Mouse (Mus musculus): ENCODE measurements around the gene Gm20696.

Gm20696 gene

GRCm38 (mm10) chr6:99260941-99261736, 405.5 kb downstream of the Gm20696 start:
- DNase-seq (ENCODE audit: extremely low spot score), result no peak

- no peak for DNase-seq (ENCODE audit: extremely low spot score)
Measured at GRCm38 (mm10) chr6:99258346-99258745, 408.3 kb downstream of the Gm20696 start.

- no peak for DNase-seq (ENCODE audit: extremely low spot score)
Measured at GRCm38 (mm10) chr6:99257676-99258075, 408.9 kb downstream of the Gm20696 start.

- no peak for DNase-seq (ENCODE audit: extremely low spot score)
Measured at GRCm38 (mm10) chr6:99253331-99253730, 413.3 kb downstream of the Gm20696 start.

GRCm38 (mm10) chr6:99252816-99253215, 413.8 kb downstream of the Gm20696 start:
- no peak for DNase-seq (ENCODE audit: extremely low spot score)

- no peak for DNase-seq (ENCODE audit: extremely low spot score)
Measured at GRCm38 (mm10) chr6:99251924-99252323, 414.7 kb downstream of the Gm20696 start.

- no peak for DNase-seq (ENCODE audit: extremely low spot score)
Measured at GRCm38 (mm10) chr6:99251222-99251621, 415.4 kb downstream of the Gm20696 start.

GRCm38 (mm10) chr6:99249496-99250030, 417.0 kb downstream of the Gm20696 start:
- no peak for DNase-seq (ENCODE audit: extremely low spot score)

GRCm38 (mm10) chr6:99248396-99248795, 418.2 kb downstream of the Gm20696 start:
- DNase-seq (ENCODE audit: extremely low spot score), result no peak

GRCm38 (mm10) chr6:99241625-99242395, 424.8 kb downstream of the Gm20696 start:
- no peak for DNase-seq (ENCODE audit: extremely low spot score)

GRCm38 (mm10) chr6:99240764-99241163, 425.8 kb downstream of the Gm20696 start:
- DNase-seq (ENCODE audit: extremely low spot score), result no peak

GRCm38 (mm10) chr6:99235588-99235987, 431.0 kb downstream of the Gm20696 start:
- DNase-seq (ENCODE audit: extremely low spot score), result no peak

- DNase-seq (ENCODE audit: extremely low spot score), result no peak
Measured at GRCm38 (mm10) chr6:99233411-99233810, 433.2 kb downstream of the Gm20696 start.

- no peak for DNase-seq (ENCODE audit: extremely low spot score)
Measured at GRCm38 (mm10) chr6:99228336-99228870, 438.2 kb downstream of the Gm20696 start.

- DNase-seq (ENCODE audit: extremely low spot score), result no peak
Measured at GRCm38 (mm10) chr6:99221147-99221546, 445.4 kb downstream of the Gm20696 start.

- DNase-seq (ENCODE audit: extremely low spot score), result no peak
Measured at GRCm38 (mm10) chr6:99220472-99220871, 446.1 kb downstream of the Gm20696 start.

GRCm38 (mm10) chr6:99217846-99218245, 448.8 kb downstream of the Gm20696 start:
- DNase-seq (ENCODE audit: extremely low spot score), result no peak

- DNase-seq (ENCODE audit: extremely low spot score), result no peak
Measured at GRCm38 (mm10) chr6:99217155-99217554, 449.4 kb downstream of the Gm20696 start.

- DNase-seq (ENCODE audit: extremely low spot score), result no peak
Measured at GRCm38 (mm10) chr6:99212461-99212860, 454.1 kb downstream of the Gm20696 start.

- no peak for DNase-seq (ENCODE audit: extremely low spot score)
Measured at GRCm38 (mm10) chr6:99211663-99212333, 454.8 kb downstream of the Gm20696 start.

GRCm38 (mm10) chr6:99210161-99210560, 456.4 kb downstream of the Gm20696 start:
- no peak for DNase-seq (ENCODE audit: extremely low spot score)

Measured in embryo, embryonic 9.5 days (tissue).